Mouse (Mus musculus) left cerebral cortex, adult 2 months (tissue): Measurements from ENCODE around the gene Rprd1b. TPM values are rescaled to one million over a fixed set of nuclear protein-coding genes. Genes with fewer than 3 reads are reported as not detected.
A peak's percentile ranks its signal among the peaks of the same experiment; 100 is the strongest.

Experiments used
- DNase-seq, 2 experiments: peaks; one replicate each; pipeline ENCODE4 v3.0.0; 2021 to 2022; ENCODE audit warnings: low spot score in 2 of 2, mixed read lengths in 1 of 2; ENCODE audit errors: extremely low spot score in 1 of 2
- H3K27ac ChIP-seq: fragments of 200-600 bp; 2 replicates; pipeline ENCODE4 v1.8.1; 2022
- H3K4me3 ChIP-seq: fragments of 200-600 bp; 2 replicates; pipeline ENCODE4 v1.8.1; 2022
- CTCF ChIP-seq: fragments of 200-600 bp; IDR thresholded peaks from 2 replicates; pipeline ENCODE4 v1.8.1; 2022; ENCODE audit warnings: antibody characterized with exemption, mild to moderate bottlenecking, moderate library complexity
- intact Hi-C: fragments of 180-260 bp; cut with DNase I; formaldehyde crosslinking; loops from one replicate; pipeline ENCODE4 v1.15.1; 2025
- total RNA-seq, 2 experiments: library from RNA; stranded (reverse); gene quantifications; 2 replicates each; pipeline ENCODE4 v1.2.3; 2021

Rprd1b gene
- total RNA-seq, 2 experiments from 2014 or later: 58.3 to 61.4 TPM

GRCm38 (mm10) chr2:158005641-158006040 lies 22.7 kb upstream of the Rprd1b start:
- H3K27ac ChIP-seq: no peak overlapping the region
- TF ChIP-seq CTCF: no peak; the same call in 1 of the 2 replicates
- no peak overlapping the region for H3K4me3 ChIP-seq
- DNase-seq: no peak
- intact Hi-C loops: no loop called here

GRCm38 (mm10) chr2:158009373-158009772 lies 18.9 kb upstream of the Rprd1b start:
- H3K4me3 ChIP-seq: no peak overlapping the region
- DNase-seq: no peak
- intact Hi-C loops: no loop called here
- no peak for TF ChIP-seq CTCF
- no peak overlapping the region for H3K27ac ChIP-seq

DNA sequence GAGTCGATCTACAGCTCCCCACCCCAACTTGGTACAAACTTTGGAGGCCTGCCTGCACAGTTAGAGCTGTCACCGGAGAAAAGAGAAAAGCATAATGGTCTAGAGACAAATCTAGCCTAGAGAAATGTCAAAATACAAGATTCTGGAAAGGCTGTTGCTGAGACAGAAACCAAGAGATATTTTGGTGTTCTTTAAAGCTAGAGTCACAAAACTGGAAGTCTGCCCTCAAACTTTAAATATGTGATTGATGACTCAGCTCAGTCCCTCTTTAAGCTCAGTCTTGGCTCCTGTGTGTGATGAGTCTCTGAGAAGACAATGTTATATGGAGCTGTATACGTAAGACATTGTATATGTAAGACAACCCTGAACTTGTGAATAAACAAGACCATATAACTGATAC lies 15.7 kb upstream of the Rprd1b start:
- TF ChIP-seq CTCF: no peak
- no peak for DNase-seq
- Histone ChIP-seq H3K27ac (no peak overlapping the region), H3K4me3 (no peak overlapping the region)
- intact Hi-C loops: no loop called here

DNA sequence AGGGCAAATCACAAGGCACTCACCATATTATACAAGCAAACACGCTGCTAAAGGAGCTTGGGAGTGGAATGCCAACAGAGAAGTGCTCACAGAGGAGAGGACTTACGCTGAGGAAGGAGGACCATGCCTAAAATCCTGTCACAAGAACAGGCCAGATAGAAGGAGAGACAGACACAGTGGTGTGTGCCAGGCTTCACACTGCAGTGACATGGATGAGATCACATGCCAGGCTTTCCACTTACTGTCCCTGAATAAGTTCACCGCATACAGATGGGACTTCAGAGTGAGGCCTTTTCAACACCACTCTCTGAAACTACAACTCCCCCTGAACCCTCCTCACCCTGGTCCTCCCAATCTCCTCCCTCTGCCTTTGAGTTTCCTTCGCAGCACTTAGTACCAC lies 11.0 kb upstream of the Rprd1b start:
- no peak overlapping the region for H3K4me3 ChIP-seq
- no peak for DNase-seq
- no peak overlapping the region for H3K27ac ChIP-seq
- intact Hi-C loops: no loop called here
- TF ChIP-seq CTCF: no peak

GRCm38 (mm10) chr2:158027855-158028353 lies 393 bp upstream of the Rprd1b start:
- intact Hi-C loops: loop anchor here (5.0 kb wide), 1 partner anchor 291 kb away; the partner anchor contains the start of gene Ctnnbl1
- no peak; the same call in none of the 2 replicates for TF ChIP-seq CTCF
- H3K4me3 ChIP-seq: peak overlapping the region; percentile 89
- no peak for DNase-seq
- H3K27ac ChIP-seq: peak overlapping the region; percentile 93

- intact Hi-C loops: no loop called here
Observed at GRCm38 (mm10) chr2:158030007-158030406, 1.7 kb downstream of the Rprd1b start.

DNA sequence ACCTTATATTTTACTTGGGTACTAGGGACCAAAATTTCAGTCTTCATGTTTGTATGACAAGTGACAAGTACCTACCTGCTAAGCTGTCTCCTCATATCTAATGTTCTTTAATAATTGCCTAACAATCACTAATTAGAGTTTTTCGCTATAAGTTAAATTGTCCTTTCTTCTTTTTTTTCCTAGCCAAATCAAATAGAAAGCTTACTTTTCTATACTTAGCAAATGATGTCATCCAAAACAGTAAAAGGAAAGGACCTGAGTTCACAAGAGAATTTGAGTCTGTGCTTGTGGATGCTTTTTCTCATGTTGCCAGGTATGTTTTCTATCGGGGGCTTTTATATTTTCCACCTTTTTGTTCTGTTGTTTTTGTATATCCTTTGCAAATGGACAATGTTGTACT lies 7.5 kb downstream of the Rprd1b start:
- Histone ChIP-seq H3K27ac (no peak overlapping the region), H3K4me3 (no peak overlapping the region)
- no peak for DNase-seq
- no peak for TF ChIP-seq CTCF
- intact Hi-C loops: no loop called here

More at GRCm38 (mm10) chr2:158030007-158030406, 1.7 kb downstream of the Rprd1b start:
- DNase-seq: no peak
- Histone ChIP-seq H3K4me3 (peak overlapping the region; percentile 89), H3K27ac (no peak overlapping the region)
- no peak for TF ChIP-seq CTCF

GRCm38 (mm10) chr2:158036408-158036807 lies 8.1 kb downstream of the Rprd1b start:
- Histone ChIP-seq H3K27ac (no peak overlapping the region), H3K4me3 (no peak overlapping the region)
- no peak for DNase-seq
- intact Hi-C loops: no loop called here
- no peak for TF ChIP-seq CTCF

DNA sequence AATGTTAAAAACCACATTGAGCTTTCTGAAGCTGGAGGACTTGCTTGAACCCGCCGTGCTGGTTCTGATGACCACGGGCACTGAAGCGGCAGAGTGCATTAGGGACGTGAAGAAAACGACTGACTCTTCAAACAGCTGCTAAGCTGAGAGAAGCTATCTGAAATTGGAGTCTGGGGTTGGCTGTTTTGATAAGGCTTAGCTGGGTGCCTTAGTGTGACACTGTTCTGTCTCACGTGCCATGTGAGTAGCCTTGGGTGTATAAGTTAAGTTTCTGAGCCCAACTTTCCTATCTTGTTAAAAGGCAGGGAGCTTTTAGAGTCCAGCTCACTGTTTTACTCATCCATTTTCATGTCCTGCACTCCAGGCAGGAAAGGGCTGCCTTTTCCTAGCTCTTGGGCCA lies 8.7 kb downstream of the Rprd1b start:
- no peak for DNase-seq
- TF ChIP-seq CTCF: no peak
- H3K27ac ChIP-seq: no peak overlapping the region
- intact Hi-C loops: no loop called here
- H3K4me3 ChIP-seq: no peak overlapping the region

- DNase-seq: no peak
- Histone ChIP-seq H3K27ac (no peak overlapping the region), H3K4me3 (no peak overlapping the region)
- intact Hi-C loops: no loop called here
- no peak for TF ChIP-seq CTCF
Observed at GRCm38 (mm10) chr2:158037571-158037970, 9.3 kb downstream of the Rprd1b start.

GRCm38 (mm10) chr2:158039662-158040061 lies 11.4 kb downstream of the Rprd1b start:
- no peak overlapping the region for H3K4me3 ChIP-seq
- no peak overlapping the region for H3K27ac ChIP-seq
- intact Hi-C loops: no loop called here
- no peak for TF ChIP-seq CTCF
- DNase-seq: no peak

DNA sequence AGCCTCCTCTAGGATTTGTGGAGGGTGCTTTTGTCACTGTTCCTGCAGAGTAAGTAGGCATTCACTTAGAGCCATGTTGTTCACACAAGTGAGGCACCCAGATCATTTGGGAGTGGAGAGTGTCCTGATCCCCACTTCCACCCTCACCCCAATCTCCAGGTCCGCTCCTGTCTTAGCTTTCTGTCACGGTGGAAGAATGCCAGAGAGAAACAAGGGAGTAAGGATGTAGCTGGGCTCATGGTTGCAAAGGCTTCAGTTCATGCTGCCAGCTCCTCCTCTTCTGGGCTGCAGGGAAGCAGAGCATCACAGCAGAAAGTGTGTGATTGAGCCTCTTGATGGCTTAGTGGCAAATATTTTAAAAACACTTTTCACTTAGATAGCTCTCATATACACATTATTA lies 12.1 kb downstream of the Rprd1b start:
- no peak overlapping the region for H3K4me3 ChIP-seq
- DNase-seq: no peak
- intact Hi-C loops: no loop called here

GRCm38 (mm10) chr2:158043504-158043903 lies 15.2 kb downstream of the Rprd1b start:
- intact Hi-C loops: no loop called here
- DNase-seq: no peak
- no peak for TF ChIP-seq CTCF
- H3K27ac ChIP-seq: no peak overlapping the region
- H3K4me3 ChIP-seq: no peak overlapping the region

More for the DNA sequence above, 12.1 kb downstream of the Rprd1b start:
- H3K27ac ChIP-seq: no peak overlapping the region
- no peak for TF ChIP-seq CTCF
